Mouse (Mus musculus): Measurements from ENCODE around the gene Ntan1. TPM values are rescaled to one million over a fixed set of nuclear protein-coding genes. Genes with fewer than 3 reads are reported as not detected.
A peak's percentile ranks its signal among the peaks of the same experiment; 100 is the strongest.
"Not testable (repeated sequence)": the region's sequence is repeated elsewhere in the genome, so short reads cannot be mapped to it uniquely, and the experiment has no call there.

The Ntan1 gene
- polyA plus RNA-seq, 1 experiment from 2014 or later = 34.9 TPM

GRCm38 (mm10) chr16:13846675-13847074 lies 28.0 kb downstream of the Ntan1 start:
- WGBS (ENCODE audit: insufficient replicate concordance) = 74% methylated on average over 1 of the region's 1 CpGs
- Histone ChIP-seq H3K4me1 (ENCODE audit: control insufficient read depth, low read depth, low read length) (no peaks in the 10 kb centered on the region), H3K9me3 (replicated peaks; ENCODE audit: control insufficient read depth, low read length) (no peaks in the 10 kb centered on the region), H3K4me2 (ENCODE audit: low read depth, low read length) (no peak overlapping the region), H3K27me3 (ENCODE audit: control insufficient read depth, insufficient read depth, low read depth, low read length) (no peaks in the 10 kb centered on the region), H3K27ac (ENCODE audit: low read length) (no peak overlapping the region), H3K9ac (ENCODE audit: low read depth, low read length) (no peak overlapping the region), H3K36me3 (ENCODE audit: control insufficient read depth, insufficient read depth) (peaks cover 3% of the 10 kb centered on the region; the same call in 1 of the 2 replicates), H3K4me3 (ENCODE audit: low read depth, low read length) (no peak overlapping the region)
- ATAC-seq (ENCODE audit: low read depth) = no peak

- Histone ChIP-seq H3K36me3 (ENCODE audit: control insufficient read depth, insufficient read depth) (peaks cover 3% of the 10 kb centered on the region; the same call in 1 of the 2 replicates), H3K4me1 (ENCODE audit: control insufficient read depth, low read depth, low read length) (no peaks in the 10 kb centered on the region), H3K4me2 (ENCODE audit: low read depth, low read length) (no peak overlapping the region), H3K9me3 (replicated peaks; ENCODE audit: control insufficient read depth, low read length) (no peaks in the 10 kb centered on the region), H3K4me3 (ENCODE audit: low read depth, low read length) (no peak overlapping the region), H3K27ac (ENCODE audit: low read length) (no peak overlapping the region), H3K9ac (ENCODE audit: low read depth, low read length) (no peak overlapping the region), H3K27me3 (ENCODE audit: control insufficient read depth, insufficient read depth, low read depth, low read length) (no peaks in the 10 kb centered on the region)
- 15% methylated on average over 2 of the region's 2 CpGs for WGBS (ENCODE audit: insufficient replicate concordance)
- ATAC-seq (ENCODE audit: low read depth) = no peak
Measured at GRCm38 (mm10) chr16:13848310-13848709, 29.7 kb downstream of the Ntan1 start.

GRCm38 (mm10) chr16:13851446-13851845 lies 32.8 kb downstream of the Ntan1 start:
- H3K36me3 ChIP-seq (ENCODE audit: control insufficient read depth, insufficient read depth) = peaks cover 14% of the 10 kb centered on the region

GRCm38 (mm10) chr16:13853886-13854285 lies 35.2 kb downstream of the Ntan1 start:
- Histone ChIP-seq H3K27ac (ENCODE audit: low read length) (no peak overlapping the region), H3K9me3 (replicated peaks; ENCODE audit: control insufficient read depth, low read length) (no peaks in the 10 kb centered on the region), H3K36me3 (ENCODE audit: control insufficient read depth, insufficient read depth) (peaks cover 11% of the 10 kb centered on the region), H3K4me1 (ENCODE audit: control insufficient read depth, low read depth, low read length) (no peaks in the 10 kb centered on the region), H3K27me3 (ENCODE audit: control insufficient read depth, insufficient read depth, low read depth, low read length) (no peaks in the 10 kb centered on the region), H3K9ac (ENCODE audit: low read depth, low read length) (no peak overlapping the region), H3K4me3 (ENCODE audit: low read depth, low read length) (no peak overlapping the region), H3K4me2 (ENCODE audit: low read depth, low read length) (no peak overlapping the region)
- 76% methylated on average over 4 of the region's 4 CpGs for WGBS (ENCODE audit: insufficient replicate concordance)
- no peak for ATAC-seq (ENCODE audit: low read depth)

More at GRCm38 (mm10) chr16:13851446-13851845, 32.8 kb downstream of the Ntan1 start:
- ATAC-seq (ENCODE audit: low read depth) = no peak
- Histone ChIP-seq H3K27me3 (ENCODE audit: control insufficient read depth, insufficient read depth, low read depth, low read length) (no peaks in the 10 kb centered on the region), H3K4me1 (ENCODE audit: control insufficient read depth, low read depth, low read length) (no peaks in the 10 kb centered on the region), H3K4me3 (ENCODE audit: low read depth, low read length) (no peak overlapping the region), H3K9ac (ENCODE audit: low read depth, low read length) (no peak overlapping the region), H3K4me2 (ENCODE audit: low read depth, low read length) (no peak overlapping the region), H3K9me3 (replicated peaks; ENCODE audit: control insufficient read depth, low read length) (no peaks in the 10 kb centered on the region), H3K27ac (ENCODE audit: low read length) (no peak overlapping the region)
- 75% methylated on average over 4 of the region's 4 CpGs for WGBS (ENCODE audit: insufficient replicate concordance)

- Histone ChIP-seq H3K4me1 (ENCODE audit: control insufficient read depth, low read depth, low read length) (no peaks in the 10 kb centered on the region), H3K9ac (ENCODE audit: low read depth, low read length) (no peak overlapping the region), H3K4me2 (ENCODE audit: low read depth, low read length) (no peak overlapping the region), H3K27me3 (ENCODE audit: control insufficient read depth, insufficient read depth, low read depth, low read length) (no peaks in the 10 kb centered on the region), H3K27ac (ENCODE audit: low read length) (no peak overlapping the region), H3K9me3 (replicated peaks; ENCODE audit: control insufficient read depth, low read length) (no peaks in the 10 kb centered on the region), H3K4me3 (ENCODE audit: low read depth, low read length) (no peak overlapping the region), H3K36me3 (ENCODE audit: control insufficient read depth, insufficient read depth) (peaks cover 6% of the 10 kb centered on the region; the same call in 1 of the 2 replicates)
- WGBS (ENCODE audit: insufficient replicate concordance) = 35% methylated on average over 4 of the region's 4 CpGs
- ATAC-seq (ENCODE audit: low read depth) = no peak
Measured at GRCm38 (mm10) chr16:13866076-13866475, 47.4 kb downstream of the Ntan1 start.

- Histone ChIP-seq H3K36me3 (ENCODE audit: control insufficient read depth, insufficient read depth) (peaks cover 6% of the 10 kb centered on the region; the same call in 1 of the 2 replicates), H3K9ac (ENCODE audit: low read depth, low read length) (no peak overlapping the region), H3K27me3 (ENCODE audit: control insufficient read depth, insufficient read depth, low read depth, low read length) (no peaks in the 10 kb centered on the region), H3K4me1 (ENCODE audit: control insufficient read depth, low read depth, low read length) (no peaks in the 10 kb centered on the region), H3K27ac (ENCODE audit: low read length) (no peak overlapping the region), H3K4me3 (ENCODE audit: low read depth, low read length) (no peak overlapping the region), H3K4me2 (ENCODE audit: low read depth, low read length) (no peak overlapping the region), H3K9me3 (replicated peaks; ENCODE audit: control insufficient read depth, low read length) (no peaks in the 10 kb centered on the region)
- 43% methylated on average over 5 of the region's 5 CpGs for WGBS (ENCODE audit: insufficient replicate concordance)
- no peak for ATAC-seq (ENCODE audit: low read depth)
Measured at GRCm38 (mm10) chr16:13866616-13867015, 48.0 kb downstream of the Ntan1 start.

- H3K9me3 ChIP-seq (replicated peaks; ENCODE audit: control insufficient read depth, low read length); H3K4me2 ChIP-seq (ENCODE audit: low read depth, low read length); H3K9ac ChIP-seq (ENCODE audit: low read depth, low read length); ATAC-seq (ENCODE audit: low read depth); H3K36me3 ChIP-seq (ENCODE audit: control insufficient read depth, insufficient read depth); H3K27me3 ChIP-seq (ENCODE audit: control insufficient read depth, insufficient read depth, low read depth, low read length); H3K27ac ChIP-seq (ENCODE audit: low read length); H3K4me1 ChIP-seq (ENCODE audit: control insufficient read depth, low read depth, low read length); H3K4me3 ChIP-seq (ENCODE audit: low read depth, low read length): not testable (repeated sequence)
- WGBS (ENCODE audit: insufficient replicate concordance) = 47% methylated on average over 5 of the region's 5 CpGs
Measured at GRCm38 (mm10) chr16:13867406-13867805, 48.8 kb downstream of the Ntan1 start.

- no peak for ATAC-seq (ENCODE audit: low read depth)
- Histone ChIP-seq H3K4me2 (ENCODE audit: low read depth, low read length) (peak overlapping the region; percentile 45), H3K27ac (ENCODE audit: low read length) (no peak overlapping the region), H3K36me3 (ENCODE audit: control insufficient read depth, insufficient read depth) (peaks cover 6% of the 10 kb centered on the region; the same call in 1 of the 2 replicates), H3K9ac (ENCODE audit: low read depth, low read length) (no peak overlapping the region), H3K9me3 (replicated peaks; ENCODE audit: control insufficient read depth, low read length) (no peaks in the 10 kb centered on the region), H3K4me1 (ENCODE audit: control insufficient read depth, low read depth, low read length) (no peaks in the 10 kb centered on the region), H3K4me3 (ENCODE audit: low read depth, low read length) (peak overlapping the region; percentile 36), H3K27me3 (ENCODE audit: control insufficient read depth, insufficient read depth, low read depth, low read length) (no peaks in the 10 kb centered on the region)
- 35% methylated on average over 42 of the region's 42 CpGs for WGBS (ENCODE audit: insufficient replicate concordance)
Measured at GRCm38 (mm10) chr16:13867910-13868514, 49.4 kb downstream of the Ntan1 start.

GRCm38 (mm10) chr16:13875483-13875882 lies 56.8 kb downstream of the Ntan1 start:
- peaks cover 3% of the 10 kb centered on the region; the same call in 1 of the 2 replicates for H3K36me3 ChIP-seq (ENCODE audit: control insufficient read depth, insufficient read depth)
- no peaks in the 10 kb centered on the region for H3K27me3 ChIP-seq (ENCODE audit: control insufficient read depth, insufficient read depth, low read depth, low read length)
- H3K4me2 ChIP-seq (ENCODE audit: low read depth, low read length) = no peak overlapping the region
- no peak overlapping the region for H3K27ac ChIP-seq (ENCODE audit: low read length)
- no peak overlapping the region for H3K9ac ChIP-seq (ENCODE audit: low read depth, low read length)
- H3K4me1 ChIP-seq (ENCODE audit: control insufficient read depth, low read depth, low read length) = no peaks in the 10 kb centered on the region
- WGBS (ENCODE audit: insufficient replicate concordance) = 86% methylated on average over 4 of the region's 4 CpGs
- no peak overlapping the region for H3K4me3 ChIP-seq (ENCODE audit: low read depth, low read length)
- no peaks in the 10 kb centered on the region for H3K9me3 ChIP-seq (replicated peaks; ENCODE audit: control insufficient read depth, low read length)
- ATAC-seq (ENCODE audit: low read depth) = no peak

All from liver, embryonic 16.5 days (tissue).